24 mouse cellular contexts compared by ENCODE assay signal in the genomic region with DNA sequence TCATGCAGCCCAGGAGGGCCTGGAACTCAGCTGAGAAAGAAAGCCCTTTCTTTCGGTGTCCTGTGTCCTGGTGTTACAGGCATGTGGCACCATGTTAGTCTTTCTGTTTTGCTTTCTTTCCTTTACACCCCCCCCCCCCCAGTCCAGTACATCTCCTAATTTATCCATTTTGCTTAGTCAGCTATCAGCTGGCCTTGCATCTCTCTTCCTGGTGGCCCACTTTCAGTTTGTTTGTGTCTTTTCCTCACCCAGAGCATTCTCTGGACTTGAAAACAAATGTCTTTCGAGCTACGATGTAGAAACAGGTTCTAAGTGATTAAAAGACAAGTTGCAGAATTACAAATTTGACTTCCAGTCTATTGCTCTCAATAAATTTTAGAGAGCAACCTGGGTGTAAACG. TPM values are rescaled to one million over a fixed set of nuclear protein-coding genes. Genes with fewer than 3 reads are reported as not detected.
DNase-seq lines count a peak whose midpoint lies in the region; ATAC-seq lines count a peak whose summit lies in the region.
"Had no signal": no experiment of that assay in that cellular context is flagged by ENCODE, and none has a peak within 500 bp of the region (broad histone marks: within the 10 kb centered on the region; RNA-seq: fewer than 3 reads in every experiment).

No protein-coding gene starts in this region.

- peak overlapping the region; percentile 77; the same call in 1 of the 2 replicates for H3K4me2 ChIP-seq in embryonic facial prominence, embryonic 13.5 days
- H3K4me2 ChIP-seq in kidney, embryonic 15.5 days, result 0 out of 2 replicates have a peak overlapping the region, but pooled peaks have one; percentile 13
- H3K4me2 ChIP-seq in limb, embryonic 15.5 days, result 0 out of 2 replicates have a peak overlapping the region, but pooled peaks have one; percentile 71
- H3K4me2 ChIP-seq: forebrain, embryonic 13.5 days; hindbrain, embryonic 13.5 days had no signal

- no peak for DNase-seq in embryonic facial prominence, embryonic 10.5 days (ENCODE audit: low spot score)
- DNase-seq in kidney, adult 11 months, result no peak
- DNase-seq in hindbrain, embryonic 10.5 days (ENCODE audit: low spot score), result no peak
- DNase-seq: adrenal gland, postnatal 14 days; B cell, adult 2 months; cerebellum, adult 18-20 months; cerebellum, adult 9-11 months; cerebellum, postnatal 36 days; forebrain, postnatal 0 days; heart, adult 18-20 months; heart, postnatal 36 days had no signal

- no peak overlapping the region for H3K27ac ChIP-seq in embryonic facial prominence, embryonic 13.5 days
- H3K27ac ChIP-seq in embryonic facial prominence, embryonic 10.5 days (replicated peaks), result no peak overlapping the region
- peak overlapping the region; percentile 65; the same call in 1 of the 2 replicates for H3K27ac ChIP-seq in kidney, embryonic 15.5 days
- H3K27ac ChIP-seq in limb, embryonic 15.5 days, result no peak overlapping the region
- no peak overlapping the region for H3K27ac ChIP-seq in hindbrain, embryonic 10.5 days
- H3K27ac ChIP-seq: forebrain, embryonic 13.5 days; hindbrain, embryonic 13.5 days; hindbrain, postnatal 0 days had no signal

- ATAC-seq in embryonic facial prominence, embryonic 13.5 days (ENCODE audit: insufficient number of reproducible peaks, insufficient read depth, low FRiP score, low TSS enrichment, low read depth), result no peak
- ATAC-seq in kidney, embryonic 15.5 days (replicated peaks; ENCODE audit: low FRiP score), result no peak
- no peak for ATAC-seq in megakaryocyte, adult 5-6 weeks (ENCODE audit: poor library complexity, severe bottlenecking)
- ATAC-seq in limb, embryonic 15.5 days (ENCODE audit: insufficient number of reproducible peaks, low FRiP score, low TSS enrichment, low read depth), result no peak
- ATAC-seq: activated CD4-positive, CD25-positive, alpha-beta regulatory T cell, adult 4 months; CD4-positive, CD25-positive, alpha-beta regulatory T cell, adult 4 months; forebrain, embryonic 13.5 days; forebrain, postnatal 0 days; hindbrain, postnatal 0 days; Patski had no signal

- peaks cover 32% of the 10 kb centered on the region for H3K36me3 ChIP-seq in embryonic facial prominence, embryonic 13.5 days
- H3K36me3 ChIP-seq in embryonic facial prominence, embryonic 10.5 days (replicated peaks), result peaks cover 33% of the 10 kb centered on the region
- H3K36me3 ChIP-seq in kidney, embryonic 15.5 days, result peaks cover 37% of the 10 kb centered on the region
- peaks cover 35% of the 10 kb centered on the region for H3K36me3 ChIP-seq in megakaryocyte, embryonic 14.5 days (replicated peaks; ENCODE audit: low read length)
- peaks cover 31% of the 10 kb centered on the region for H3K36me3 ChIP-seq in limb, embryonic 15.5 days
- H3K36me3 ChIP-seq in hindbrain, embryonic 10.5 days, result peaks cover 33% of the 10 kb centered on the region

- no peak overlapping the region for H3K9ac ChIP-seq in embryonic facial prominence, embryonic 13.5 days
- H3K9ac ChIP-seq in kidney, embryonic 15.5 days, result no peak overlapping the region
- H3K9ac ChIP-seq in limb, embryonic 15.5 days, result no peak overlapping the region
- H3K9ac ChIP-seq: forebrain, embryonic 13.5 days; forebrain, postnatal 0 days; hindbrain, embryonic 13.5 days had no signal

- no peaks in the 10 kb centered on the region for H3K9me3 ChIP-seq in embryonic facial prominence, embryonic 13.5 days
- 0 out of 2 replicates have a peak, but pooled peaks cover 2% of the 10 kb centered on the region for H3K9me3 ChIP-seq in embryonic facial prominence, embryonic 10.5 days
- H3K9me3 ChIP-seq in kidney, embryonic 15.5 days (replicated peaks), result no peaks in the 10 kb centered on the region
- H3K9me3 ChIP-seq in megakaryocyte, embryonic 14.5 days, result no peaks in the 10 kb centered on the region
- no peaks in the 10 kb centered on the region for H3K9me3 ChIP-seq in limb, embryonic 15.5 days
- H3K9me3 ChIP-seq in hindbrain, embryonic 10.5 days, result no peaks in the 10 kb centered on the region
- H3K9me3 ChIP-seq: forebrain, embryonic 13.5 days; heart, embryonic 13.5 days; hindbrain, embryonic 13.5 days had no signal

- H3K27me3 ChIP-seq in embryonic facial prominence, embryonic 13.5 days, result no peaks in the 10 kb centered on the region
- no peaks in the 10 kb centered on the region for H3K27me3 ChIP-seq in embryonic facial prominence, embryonic 10.5 days (replicated peaks; ENCODE audit: low read depth, poor library complexity, severe bottlenecking)
- H3K27me3 ChIP-seq in kidney, embryonic 15.5 days, result no peaks in the 10 kb centered on the region
- no peaks in the 10 kb centered on the region for H3K27me3 ChIP-seq in megakaryocyte, embryonic 14.5 days (replicated peaks)
- no peaks in the 10 kb centered on the region for H3K27me3 ChIP-seq in limb, embryonic 15.5 days
- H3K27me3 ChIP-seq in hindbrain, embryonic 10.5 days (ENCODE audit: insufficient read depth, poor library complexity, severe bottlenecking), result no peaks in the 10 kb centered on the region
- H3K27me3 ChIP-seq: forebrain, embryonic 13.5 days; heart, embryonic 13.5 days; hindbrain, embryonic 13.5 days; Patski had no signal

- peaks cover 11% of the 10 kb centered on the region for H3K4me1 ChIP-seq in embryonic facial prominence, embryonic 13.5 days
- peaks cover 29% of the 10 kb centered on the region for H3K4me1 ChIP-seq in embryonic facial prominence, embryonic 10.5 days
- H3K4me1 ChIP-seq in kidney, embryonic 15.5 days, result peaks cover 30% of the 10 kb centered on the region
- peaks cover 50% of the 10 kb centered on the region for H3K4me1 ChIP-seq in megakaryocyte, embryonic 14.5 days
- peaks cover 13% of the 10 kb centered on the region for H3K4me1 ChIP-seq in limb, embryonic 15.5 days
- H3K4me1 ChIP-seq in hindbrain, embryonic 10.5 days (replicated peaks), result peaks cover 27% of the 10 kb centered on the region

- WGBS in embryonic facial prominence, embryonic 13.5 days, result 91% methylated on average over 4 of the region's 4 CpGs
- WGBS in embryonic facial prominence, embryonic 10.5 days, result 88% methylated on average over 4 of the region's 4 CpGs
- WGBS in kidney, embryonic 15.5 days, result 85% methylated on average over 4 of the region's 4 CpGs
- WGBS in limb, embryonic 15.5 days, result 89% methylated on average over 4 of the region's 4 CpGs
- 90% methylated on average over 4 of the region's 4 CpGs for WGBS in hindbrain, embryonic 10.5 days

- no peak overlapping the region for H3K4me3 ChIP-seq in embryonic facial prominence, embryonic 13.5 days
- no peak overlapping the region for H3K4me3 ChIP-seq in embryonic facial prominence, embryonic 10.5 days
- H3K4me3 ChIP-seq in kidney, embryonic 15.5 days (replicated peaks), result no peak overlapping the region
- H3K4me3 ChIP-seq in megakaryocyte, embryonic 14.5 days (replicated peaks), result peak overlapping the region; percentile 67
- no peak overlapping the region for H3K4me3 ChIP-seq in limb, embryonic 15.5 days
- no peak overlapping the region for H3K4me3 ChIP-seq in hindbrain, embryonic 10.5 days
- H3K4me3 ChIP-seq: forebrain, embryonic 13.5 days; hindbrain, embryonic 13.5 days had no signal

RNA-seq across cellular contexts. Expression of gene Jtb, which starts 8.9 kb away (rescaled TPM):
- 107 and 113 TPM in 2 replicates for polyA plus RNA-seq in embryonic facial prominence, embryonic 13.5 days (2015; fragmentation: Nextera tagmentation; extraction: Ambion mirVana)
- polyA plus RNA-seq in embryonic facial prominence, embryonic 10.5 days (2016; fragmentation: Nextera tagmentation; extraction: Ambion mirVana), result 79.3 and 81.4 TPM in 2 replicates
- 96.9 and 105 TPM in 2 replicates for polyA plus RNA-seq in kidney, embryonic 15.5 days (2015; fragmentation: Nextera tagmentation; extraction: Ambion mirVana)
- 132 and 150 TPM in 2 replicates for polyA plus RNA-seq in megakaryocyte, embryonic 14.5 days (2012; ENCODE audit: insufficient read depth, low replicate concordance)
- total RNA-seq in megakaryocyte, adult 5-6 weeks (2015), result 81.2 and 84.5 TPM in 2 replicates
- total RNA-seq in megakaryocyte, adult 5-6 weeks (2017), result 32.8 and 37.5 TPM in 2 replicates
- 112 and 125 TPM in 2 replicates for polyA plus RNA-seq in limb, embryonic 15.5 days (2015; fragmentation: Nextera tagmentation; extraction: Ambion mirVana)
- polyA plus RNA-seq in hindbrain, embryonic 10.5 days (2016; fragmentation: Nextera tagmentation; extraction: Ambion mirVana), result 91.4 and 95.7 TPM in 2 replicates

RNA-seq across cellular contexts. Expression of gene Rab13, which starts 9.0 kb away (rescaled TPM):
- 35.4 and 38.9 TPM in 2 replicates for polyA plus RNA-seq in embryonic facial prominence, embryonic 13.5 days (2015; fragmentation: Nextera tagmentation; extraction: Ambion mirVana)
- 25.4 and 25.5 TPM in 2 replicates for polyA plus RNA-seq in embryonic facial prominence, embryonic 10.5 days (2016; fragmentation: Nextera tagmentation; extraction: Ambion mirVana)
- polyA plus RNA-seq in kidney, embryonic 15.5 days (2015; fragmentation: Nextera tagmentation; extraction: Ambion mirVana), result 39.8 and 40.8 TPM in 2 replicates
- polyA plus RNA-seq in megakaryocyte, embryonic 14.5 days (2012; ENCODE audit: insufficient read depth, low replicate concordance), result 7.1 and 45.9 TPM in 2 replicates
- 0.47 and 0.78 TPM in 2 replicates for total RNA-seq in megakaryocyte, adult 5-6 weeks (2015)
- total RNA-seq in megakaryocyte, adult 5-6 weeks (2017), result 2.3 and 2.6 TPM in 2 replicates
- 37.5 and 40.9 TPM in 2 replicates for polyA plus RNA-seq in limb, embryonic 15.5 days (2015; fragmentation: Nextera tagmentation; extraction: Ambion mirVana)
- polyA plus RNA-seq in hindbrain, embryonic 10.5 days (2016; fragmentation: Nextera tagmentation; extraction: Ambion mirVana), result 25.5 and 27.8 TPM in 2 replicates

RNA-seq across cellular contexts. Expression of gene Rps27, which starts 9.0 kb away (rescaled TPM):
- polyA plus RNA-seq in embryonic facial prominence, embryonic 13.5 days (2015; fragmentation: Nextera tagmentation; extraction: Ambion mirVana), result 1,327 and 1,965 TPM in 2 replicates
- polyA plus RNA-seq in embryonic facial prominence, embryonic 10.5 days (2016; fragmentation: Nextera tagmentation; extraction: Ambion mirVana), result 1,048 and 1,124 TPM in 2 replicates
- 1,600 and 1,610 TPM in 2 replicates for polyA plus RNA-seq in kidney, embryonic 15.5 days (2015; fragmentation: Nextera tagmentation; extraction: Ambion mirVana)
- 120 and 279 TPM in 2 replicates for polyA plus RNA-seq in megakaryocyte, embryonic 14.5 days (2012; ENCODE audit: insufficient read depth, low replicate concordance)
- total RNA-seq in megakaryocyte, adult 5-6 weeks (2015), result 2,783 and 3,111 TPM in 2 replicates
- total RNA-seq in megakaryocyte, adult 5-6 weeks (2017), result 4,808 and 5,330 TPM in 2 replicates
- polyA plus RNA-seq in limb, embryonic 15.5 days (2015; fragmentation: Nextera tagmentation; extraction: Ambion mirVana), result 1,355 and 1,817 TPM in 2 replicates
- polyA plus RNA-seq in hindbrain, embryonic 10.5 days (2016; fragmentation: Nextera tagmentation; extraction: Ambion mirVana), result 1,066 and 1,137 TPM in 2 replicates

RNA-seq across cellular contexts. Expression of gene Creb3l4, which starts 20.9 kb away (rescaled TPM):
- polyA plus RNA-seq in embryonic facial prominence, embryonic 13.5 days (2015; fragmentation: Nextera tagmentation; extraction: Ambion mirVana), result 8.9 and 9.1 TPM in 2 replicates
- polyA plus RNA-seq in embryonic facial prominence, embryonic 10.5 days (2016; fragmentation: Nextera tagmentation; extraction: Ambion mirVana), result 4.2 and 6.1 TPM in 2 replicates
- polyA plus RNA-seq in kidney, embryonic 15.5 days (2015; fragmentation: Nextera tagmentation; extraction: Ambion mirVana), result 3.7 and 6.9 TPM in 2 replicates
- 0.07 TPM in 1 of 2 replicates, not detected in the other for polyA plus RNA-seq in megakaryocyte, embryonic 14.5 days (2012; ENCODE audit: insufficient read depth, low replicate concordance)
- 0.67 TPM in 1 of 2 replicates, not detected in the other for total RNA-seq in megakaryocyte, adult 5-6 weeks (2015)
- total RNA-seq in megakaryocyte, adult 5-6 weeks (2017), result 0.37 TPM in 1 of 2 replicates, not detected in the other
- 5.8 and 6.5 TPM in 2 replicates for polyA plus RNA-seq in limb, embryonic 15.5 days (2015; fragmentation: Nextera tagmentation; extraction: Ambion mirVana)
- polyA plus RNA-seq in hindbrain, embryonic 10.5 days (2016; fragmentation: Nextera tagmentation; extraction: Ambion mirVana), result 4.2 and 4.3 TPM in 2 replicates
- total RNA-seq: gastrocnemius, adult 8-10 months; heart, postnatal 36 days had no signal
- polyA plus RNA-seq: activated CD4-positive, CD25-positive, alpha-beta regulatory T cell, adult 4 months had no signal

RNA-seq across cellular contexts. Expression of gene Slc39a1, which starts 25.5 kb away (rescaled TPM):
- 86.2 and 92.6 TPM in 2 replicates for polyA plus RNA-seq in embryonic facial prominence, embryonic 13.5 days (2015; fragmentation: Nextera tagmentation; extraction: Ambion mirVana)
- 60.9 and 64.2 TPM in 2 replicates for polyA plus RNA-seq in embryonic facial prominence, embryonic 10.5 days (2016; fragmentation: Nextera tagmentation; extraction: Ambion mirVana)
- 101 and 104 TPM in 2 replicates for polyA plus RNA-seq in kidney, embryonic 15.5 days (2015; fragmentation: Nextera tagmentation; extraction: Ambion mirVana)
- polyA plus RNA-seq in megakaryocyte, embryonic 14.5 days (2012; ENCODE audit: insufficient read depth, low replicate concordance), result 14.4 and 22.8 TPM in 2 replicates
- total RNA-seq in megakaryocyte, adult 5-6 weeks (2015), result 20.9 and 23.7 TPM in 2 replicates
- 38.3 and 44.1 TPM in 2 replicates for total RNA-seq in megakaryocyte, adult 5-6 weeks (2017)
- 119 and 122 TPM in 2 replicates for polyA plus RNA-seq in limb, embryonic 15.5 days (2015; fragmentation: Nextera tagmentation; extraction: Ambion mirVana)
- 62.5 and 65.3 TPM in 2 replicates for polyA plus RNA-seq in hindbrain, embryonic 10.5 days (2016; fragmentation: Nextera tagmentation; extraction: Ambion mirVana)

Comparison
In these comparisons a context has a peak if more than half of its experiments do, and no peak if none do; other contexts are left out.
1. H3K4me2 ChIP-seq: peak in every context shown above with its lines; median percentile 77 in embryonic facial prominence, embryonic 13.5 days; 71 in limb, embryonic 15.5 days; 13 in kidney, embryonic 15.5 days.